Mouse (Mus musculus) right cerebral cortex, postnatal 14 days (tissue): ENCODE results near the gene Myt1l.

Experiments
- DNase-seq: peaks from one replicate; pipeline ENCODE4 v3.0.0; 2022

Gene Myt1l

DNA sequence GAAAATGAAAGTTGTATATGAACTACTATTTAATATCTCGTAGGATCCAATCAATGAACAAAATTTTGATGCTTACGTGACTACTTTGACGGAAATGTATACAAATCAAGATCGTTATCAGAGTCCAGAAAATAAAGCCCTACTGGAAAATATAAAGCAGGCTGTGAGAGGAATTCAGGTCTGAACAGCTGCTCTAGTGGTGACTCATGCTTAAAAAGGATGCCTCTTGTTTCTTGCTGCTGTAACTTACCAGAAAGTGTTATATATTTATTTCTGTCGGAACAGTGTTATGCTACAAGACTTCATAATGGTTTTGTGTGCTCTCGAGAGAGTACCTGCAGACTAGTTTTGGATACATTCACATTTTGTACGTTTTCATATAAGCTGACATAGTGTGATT is 392.1 kb downstream of the Myt1l start:
- DNase-seq = no peak

DNA sequence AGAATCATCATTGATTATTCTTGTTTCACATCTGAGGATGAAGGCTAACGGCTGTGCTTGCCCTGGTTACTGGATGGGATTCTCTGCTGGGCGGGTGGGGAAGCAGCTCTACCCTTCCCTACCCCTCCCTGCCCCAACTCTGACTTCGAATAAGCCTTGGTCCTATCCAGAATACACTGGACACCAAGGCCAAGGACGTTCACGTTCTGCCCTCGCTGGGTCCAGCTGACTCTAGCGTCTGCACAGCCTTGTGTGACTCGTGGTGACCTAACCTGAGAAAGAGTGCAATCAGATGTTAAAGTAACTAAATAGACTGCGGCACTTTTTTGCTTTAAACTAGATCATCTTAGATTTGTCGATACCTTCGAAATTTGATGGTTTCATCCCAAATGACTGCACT is 393.3 kb downstream of the Myt1l start:
- no peak for DNase-seq

DNA sequence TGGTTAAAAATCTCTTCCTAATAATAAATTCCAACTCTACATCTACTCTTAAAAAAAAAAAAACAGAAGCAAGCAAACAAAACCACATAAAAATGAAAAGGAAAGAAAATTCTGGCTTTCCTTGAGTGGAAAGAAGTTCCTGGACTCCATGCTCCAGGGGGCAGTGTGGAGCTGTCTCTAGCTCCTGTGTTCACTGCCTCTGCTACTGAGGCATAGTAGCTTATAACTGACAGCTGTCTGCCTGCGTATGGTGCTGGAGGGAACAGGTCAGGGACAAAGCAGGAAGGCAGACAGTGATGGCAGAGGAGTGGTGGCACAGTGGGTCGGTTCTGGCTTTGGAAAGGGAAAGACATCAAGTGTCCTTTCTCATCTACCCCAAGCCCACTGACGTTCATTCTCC is 398.7 kb downstream of the Myt1l start:
- peak; percentile 78 for DNase-seq

DNA sequence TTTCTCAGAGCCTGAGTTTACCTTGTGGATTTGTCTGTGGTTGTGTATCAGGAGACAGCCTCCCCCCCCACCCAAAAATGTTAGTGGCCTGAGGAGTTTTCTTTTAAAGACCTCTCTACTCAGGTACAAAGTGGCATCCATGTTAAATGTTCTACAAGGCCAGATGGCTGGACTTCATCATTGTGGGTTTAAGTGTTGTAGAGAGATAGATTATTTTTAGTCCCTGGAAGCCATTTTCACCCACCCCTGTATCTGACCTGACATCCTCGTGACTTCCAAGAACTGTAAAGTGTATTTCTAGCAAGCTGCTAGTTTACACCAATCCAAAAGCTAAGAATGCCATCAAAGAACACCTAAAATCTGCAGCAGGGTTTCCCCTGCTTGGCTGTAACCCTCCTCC is 402.4 kb downstream of the Myt1l start:
- DNase-seq = no peak

DNA sequence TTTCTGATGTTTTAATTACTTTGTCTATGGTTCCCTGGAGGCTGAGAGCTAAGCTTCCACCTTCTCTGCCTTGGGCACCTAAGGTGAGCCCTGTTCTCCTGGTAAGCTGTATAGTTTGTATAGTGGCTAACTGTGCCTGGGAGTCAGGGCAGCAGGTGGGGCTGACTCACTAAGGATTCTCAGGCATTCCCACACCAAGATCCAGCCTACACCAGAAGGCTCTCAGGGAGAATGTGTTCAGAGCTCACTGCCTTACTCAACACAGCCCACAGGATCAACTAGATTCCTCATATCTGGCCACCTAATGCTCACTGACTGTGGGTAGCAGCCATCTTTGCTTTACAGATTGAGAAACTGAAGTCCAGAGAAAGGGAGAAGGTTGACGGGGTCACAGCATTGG is 404.8 kb downstream of the Myt1l start:
- DNase-seq = no peak

DNA sequence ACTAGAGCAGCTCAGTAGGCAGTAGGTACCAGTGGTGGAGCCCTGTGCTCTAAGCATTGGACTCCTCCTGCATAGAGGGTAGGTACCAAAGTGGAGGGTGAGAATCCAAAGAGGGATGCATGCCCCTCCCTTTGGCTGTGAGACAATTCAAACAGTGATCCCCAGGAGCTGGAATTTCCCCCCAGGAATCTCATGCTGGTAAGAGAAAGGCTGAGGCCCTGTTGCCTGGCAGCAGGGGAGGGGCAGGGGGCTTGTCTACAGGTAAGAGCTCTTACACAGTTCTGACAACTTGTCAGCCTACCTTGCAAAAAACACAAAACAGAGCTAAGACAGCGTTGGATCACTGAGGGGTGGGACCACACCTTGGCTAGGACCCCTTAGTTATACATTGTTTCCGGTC is 405.3 kb downstream of the Myt1l start:
- no peak for DNase-seq

DNA sequence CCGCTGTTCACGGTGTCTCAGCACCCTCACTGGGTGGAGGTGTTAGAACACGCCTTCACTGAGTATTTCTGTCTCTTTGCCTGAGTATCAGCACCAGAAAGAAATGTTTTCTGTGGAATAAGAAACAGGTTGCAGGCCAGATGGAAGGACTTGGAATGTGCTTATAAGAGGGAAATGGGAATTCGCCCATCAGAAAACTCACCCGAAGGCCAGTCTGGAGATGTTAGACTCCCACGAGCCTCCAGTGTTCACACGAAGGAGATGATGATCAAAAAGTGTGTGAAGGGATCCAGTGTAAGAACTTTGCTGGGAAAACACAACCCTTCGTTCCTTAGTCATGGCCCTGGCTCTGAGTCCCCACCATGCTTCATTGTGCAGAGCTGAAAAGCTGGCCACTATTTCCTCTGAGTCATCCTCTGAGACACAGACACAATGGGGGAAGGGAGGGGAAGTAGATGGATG is 406.0 kb downstream of the Myt1l start:
- DNase-seq = no peak

DNA sequence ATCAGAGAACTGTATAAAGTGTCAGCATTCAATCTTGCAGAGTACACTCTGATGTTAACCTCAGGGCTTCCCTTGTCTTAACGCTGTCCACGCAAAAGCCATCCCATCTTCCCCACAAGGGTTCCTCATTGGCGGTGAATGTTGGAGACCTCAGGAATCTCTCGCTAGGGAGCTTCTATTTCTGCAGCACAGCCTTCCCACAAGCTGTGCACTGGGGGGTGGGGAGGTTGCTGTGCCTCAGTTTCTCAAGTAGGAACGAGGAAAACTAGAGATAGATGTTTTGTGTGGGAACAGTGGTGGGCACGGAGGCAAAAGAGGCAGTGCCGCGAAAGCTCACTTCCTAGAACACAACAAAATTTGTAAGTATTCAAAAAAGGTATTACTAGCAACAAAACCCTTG is 409.1 kb downstream of the Myt1l start, which contains the start of gene Pxdn:
Gene Pxdn (plus strand): TSS at position 301 of the 400 bp plus-strand sequence.
- DNase-seq = no peak

DNA sequence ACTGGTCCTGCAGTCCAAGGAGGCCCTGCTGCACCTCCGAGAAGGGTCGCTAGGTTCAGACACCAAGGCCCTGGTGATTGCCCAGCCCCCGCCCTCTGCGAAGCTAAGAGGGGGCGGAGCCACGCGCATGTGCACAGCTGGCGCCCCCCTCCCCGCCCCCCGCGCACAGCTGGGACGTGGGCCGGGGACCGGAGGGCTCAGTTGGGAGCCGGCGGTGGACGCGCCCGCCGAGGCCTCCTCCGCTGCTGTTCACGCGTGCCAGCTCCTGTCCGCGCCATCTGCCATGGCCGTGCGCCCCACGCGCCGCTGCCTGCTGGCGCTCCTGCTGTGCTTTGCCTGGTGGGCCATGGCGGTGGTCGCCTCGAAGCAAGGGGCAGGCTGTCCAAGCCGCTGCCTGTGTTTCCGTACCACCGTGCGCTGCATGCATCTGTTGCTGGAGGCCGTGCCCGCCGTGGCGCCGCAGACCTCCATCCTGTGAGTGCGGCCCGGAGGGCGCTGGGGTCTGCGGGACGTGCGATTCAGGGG is 409.7 kb downstream of the Myt1l start:
- DNase-seq = peak; percentile 64

DNA sequence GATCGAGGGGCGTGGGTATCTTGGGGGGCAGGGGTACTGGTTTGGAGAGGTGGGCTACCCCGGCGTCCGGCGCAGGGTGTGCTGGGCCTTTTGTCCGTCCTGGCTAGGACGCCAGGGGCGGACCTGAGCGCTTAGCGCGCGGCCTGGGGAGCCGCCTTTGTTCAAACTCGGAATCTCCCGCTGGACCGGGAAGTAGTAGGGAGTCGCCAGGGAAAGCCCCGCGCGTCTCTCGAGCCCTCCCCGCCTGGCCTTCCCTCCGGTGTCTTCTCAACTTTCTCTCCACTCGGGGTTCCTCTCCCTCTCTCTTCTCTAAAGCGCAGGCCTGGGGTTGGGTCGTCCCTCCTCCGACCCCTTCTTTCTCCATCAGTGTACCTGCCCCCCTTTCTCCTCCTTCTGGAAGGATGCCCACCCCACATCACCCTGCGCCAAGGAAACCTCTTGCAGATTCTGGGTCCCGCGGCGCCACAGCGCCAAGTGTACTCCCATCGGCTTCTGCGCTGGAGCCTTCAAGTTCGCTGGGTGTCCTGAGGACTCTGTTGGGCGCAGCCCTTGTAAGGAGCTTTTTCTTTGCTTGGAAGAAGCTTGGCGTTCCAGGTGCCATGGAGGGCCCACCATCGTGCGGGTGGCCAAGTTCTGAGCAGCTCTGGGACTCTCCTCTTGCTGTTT is 410.3 kb downstream of the Myt1l start:
- DNase-seq = peak; percentile 59

DNA sequence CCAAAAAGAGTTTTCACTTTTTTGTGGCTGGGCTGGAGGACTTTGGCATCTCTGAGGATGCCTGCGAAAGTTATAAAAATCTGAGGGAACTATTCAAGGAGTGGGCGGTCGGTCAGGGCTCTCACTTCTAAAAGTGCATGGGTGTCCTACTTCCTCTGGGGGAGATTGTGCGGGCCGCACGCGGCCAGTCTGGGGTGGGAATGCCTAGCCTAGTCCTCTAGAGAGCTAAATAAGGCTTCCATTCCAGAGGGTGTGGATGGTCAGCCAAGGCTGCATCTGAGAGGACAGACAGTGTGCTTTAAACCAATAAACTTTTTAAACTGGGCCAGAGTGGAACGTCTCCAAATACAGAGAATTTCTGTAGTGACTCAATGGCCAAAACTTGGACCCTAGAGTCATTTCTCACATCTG is 411.1 kb downstream of the Myt1l start:
- DNase-seq = no peak

DNA sequence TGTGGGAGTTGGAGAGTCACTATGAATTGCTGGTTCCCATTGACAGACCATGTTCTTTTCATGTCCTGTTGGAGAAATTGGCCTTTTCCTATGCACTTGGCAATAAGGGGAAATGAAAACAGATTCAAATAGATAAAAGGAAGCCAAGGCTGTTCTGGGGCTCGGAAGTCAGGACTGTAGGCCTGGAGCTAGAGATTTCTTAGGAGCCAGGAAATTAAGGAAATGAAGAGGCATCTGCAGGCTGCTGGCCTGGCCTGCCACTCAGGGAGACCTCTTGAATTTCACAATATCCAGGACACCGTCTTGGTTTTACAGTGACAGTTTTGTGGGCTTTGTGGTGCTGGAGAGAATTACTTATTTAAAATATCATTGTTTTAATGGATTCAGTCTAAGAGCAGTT is 414.3 kb downstream of the Myt1l start:
- no peak for DNase-seq

DNA sequence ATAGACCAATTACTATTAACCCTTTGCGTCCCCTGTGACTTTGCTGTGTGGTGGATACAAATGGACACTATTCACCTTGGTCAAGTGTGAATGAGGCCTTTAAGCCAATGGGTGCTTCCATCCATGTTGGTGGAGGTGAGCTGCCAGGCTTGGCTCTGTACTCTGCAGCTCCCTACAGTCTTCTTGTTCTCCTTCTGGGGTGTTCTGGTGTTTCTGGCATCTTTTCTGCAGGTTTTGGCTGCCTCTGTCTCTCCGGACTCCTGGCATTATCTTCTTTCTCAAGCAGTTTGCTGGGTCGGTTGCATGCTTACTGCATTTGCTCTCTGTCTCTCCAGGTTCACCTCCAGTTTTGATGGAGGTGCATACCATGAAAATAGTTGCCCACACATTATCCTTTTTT is 416.5 kb downstream of the Myt1l start:
- DNase-seq = no peak

DNA sequence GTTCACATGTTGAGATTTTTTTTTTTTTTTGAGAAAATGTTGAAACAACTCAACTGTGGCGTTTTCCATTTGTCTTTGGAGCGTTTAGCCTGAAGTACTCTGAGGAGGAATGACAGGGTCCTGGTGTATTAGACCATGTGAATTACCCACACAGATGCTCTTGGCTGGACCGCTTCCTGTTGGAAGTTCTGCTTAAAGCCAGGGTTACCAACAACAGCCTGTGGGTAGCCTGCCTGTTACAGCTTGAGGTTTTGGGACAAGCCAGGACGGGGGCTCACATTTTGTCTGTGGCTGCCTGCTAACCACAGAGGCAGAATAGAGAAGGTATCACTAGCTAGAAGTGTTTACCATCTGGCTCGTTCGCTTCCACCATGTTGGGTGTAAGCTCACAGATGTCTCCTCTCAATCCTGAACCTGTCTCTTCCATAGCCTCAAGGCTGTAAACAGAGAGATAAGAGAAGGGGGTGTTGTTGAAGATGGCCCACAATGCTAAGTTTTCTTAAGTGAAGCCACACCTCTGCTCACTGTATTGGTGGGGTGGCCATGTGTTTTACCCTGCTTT is 417.1 kb downstream of the Myt1l start:
- DNase-seq = no peak

DNA sequence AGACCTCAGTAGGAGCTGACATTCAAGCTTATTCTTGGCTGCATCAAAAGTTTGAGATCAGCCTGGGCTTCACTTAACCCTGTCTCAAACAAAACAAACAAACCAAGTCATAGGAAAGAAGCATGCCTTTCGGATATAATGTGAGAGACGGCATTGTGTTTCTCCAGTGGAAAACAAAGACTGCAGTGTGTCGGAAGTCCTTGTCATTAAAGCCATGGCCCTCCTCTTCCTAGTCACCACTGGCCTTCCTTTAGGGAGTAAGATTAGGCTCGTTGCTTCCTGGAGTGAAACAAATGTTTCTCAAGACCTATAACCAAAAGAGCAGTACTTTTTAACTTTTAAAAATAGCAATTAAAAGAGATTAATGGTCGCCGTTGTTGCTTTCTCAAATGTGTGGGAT is 422.9 kb downstream of the Myt1l start:
- no peak for DNase-seq

DNA sequence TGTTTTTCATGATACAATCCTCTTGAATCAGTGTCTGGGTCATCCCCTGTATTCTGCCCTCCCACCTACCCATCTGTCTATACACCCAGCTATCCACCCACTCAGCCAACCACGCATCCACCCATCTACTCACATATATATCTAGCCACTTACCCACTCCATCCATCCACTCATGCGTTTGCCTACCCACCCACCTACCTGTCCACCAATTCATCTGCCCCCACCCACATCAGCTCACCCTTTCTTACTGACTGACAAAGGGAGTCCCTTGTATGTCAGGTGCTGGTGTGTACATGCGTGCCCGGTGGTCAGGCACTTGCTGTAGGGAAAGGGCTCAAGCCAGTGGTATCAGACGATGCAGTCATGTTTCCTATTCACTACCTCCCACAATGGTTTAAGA is 423.3 kb downstream of the Myt1l start:
- DNase-seq = no peak

DNA sequence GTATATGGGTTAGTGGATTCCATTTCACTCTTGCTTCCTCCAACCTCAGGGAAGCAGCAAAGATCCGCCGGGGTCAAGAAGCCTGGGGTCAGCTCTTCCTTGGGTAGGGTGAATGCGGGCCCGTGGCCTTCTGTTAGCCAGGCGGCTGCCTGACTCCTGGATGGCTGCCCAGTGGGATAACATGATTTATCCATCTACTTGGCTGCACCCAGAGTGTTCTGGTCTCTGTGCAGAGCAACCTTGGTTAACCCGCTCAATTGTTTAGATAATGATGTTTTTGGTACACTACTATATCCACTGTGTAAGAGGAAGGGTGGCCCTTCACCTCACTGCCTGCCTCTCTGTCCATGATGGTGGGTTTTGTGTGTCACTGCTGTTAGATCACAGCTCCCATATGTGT is 423.9 kb downstream of the Myt1l start:
- no peak for DNase-seq

DNA sequence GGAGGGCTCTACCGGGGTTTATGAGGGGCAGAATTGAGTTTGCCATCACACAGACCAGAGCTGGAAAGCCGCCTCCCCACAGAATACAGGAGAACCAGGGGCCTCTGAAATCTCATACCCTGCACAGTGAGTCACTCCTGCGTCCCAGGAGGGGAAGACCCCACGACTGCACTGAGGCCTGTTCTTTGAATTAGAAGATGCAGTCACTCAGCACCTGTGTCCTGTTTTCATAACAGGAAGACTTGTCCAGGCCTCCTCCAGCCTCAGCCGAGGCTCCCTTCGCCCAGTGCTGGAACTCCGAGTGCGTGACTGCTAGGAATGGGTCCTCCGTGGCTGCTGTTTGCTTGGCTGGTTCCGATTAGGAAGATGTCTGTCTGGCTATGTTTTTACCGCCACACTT is 425.8 kb downstream of the Myt1l start:
- DNase-seq = no peak

DNA sequence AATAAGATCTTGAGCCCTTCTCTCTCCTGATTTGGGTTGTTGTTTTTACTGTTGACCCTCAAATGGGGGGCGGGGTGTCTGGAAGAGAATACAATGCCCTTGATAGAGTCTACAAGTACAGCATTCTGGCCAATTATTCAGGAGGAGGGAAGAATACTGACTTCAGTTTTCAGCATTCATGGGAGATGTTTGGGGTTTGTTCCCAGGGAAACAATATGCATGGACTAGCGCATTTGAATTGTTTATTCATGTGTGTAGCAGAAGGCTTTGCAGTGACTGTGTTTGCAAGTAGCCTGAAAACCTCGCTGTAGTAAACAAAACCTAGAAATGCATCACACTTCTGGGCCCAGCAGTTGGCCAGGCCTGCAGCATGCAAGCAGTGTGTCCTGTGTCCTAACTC is 426.3 kb downstream of the Myt1l start:
- DNase-seq = no peak

DNA sequence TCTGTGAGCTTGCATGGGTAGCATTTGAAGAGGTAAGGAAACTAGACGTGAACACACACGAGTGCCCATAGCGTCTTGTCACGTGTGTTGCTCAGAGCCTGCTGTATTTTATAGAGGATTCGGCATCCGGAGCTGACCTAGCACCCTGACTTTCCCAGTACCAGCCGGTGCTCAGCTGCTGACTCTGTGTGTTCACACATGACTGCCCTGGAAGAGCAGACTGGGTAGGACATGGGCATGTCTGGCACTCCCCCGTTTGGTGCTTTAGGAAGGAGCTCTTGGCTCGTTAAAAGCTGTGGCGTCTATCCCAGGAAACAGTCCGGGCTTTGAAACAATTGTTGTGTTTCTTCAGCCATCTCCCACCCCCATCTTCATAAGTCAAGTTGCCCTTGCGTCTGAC is 428.8 kb downstream of the Myt1l start:
- DNase-seq = no peak

DNA sequence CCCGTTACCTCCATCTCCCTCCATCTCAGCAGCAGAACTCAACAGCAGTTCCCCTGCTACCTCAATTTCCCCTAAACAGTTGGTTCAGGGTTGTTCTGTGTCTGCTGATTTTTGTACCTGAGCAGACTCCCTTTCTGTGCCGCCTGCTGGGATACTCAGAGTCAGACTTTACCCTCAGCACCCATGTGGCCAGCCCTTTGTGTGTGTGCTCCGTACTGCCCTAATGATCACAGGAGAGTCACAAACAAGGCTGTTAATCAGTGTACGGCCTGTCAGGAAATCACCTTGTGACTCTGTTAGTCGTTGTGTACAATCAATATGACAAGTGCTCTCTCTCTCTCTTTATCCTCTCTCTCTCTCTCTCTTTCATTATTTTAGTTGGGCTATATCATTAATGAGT is 430.5 kb downstream of the Myt1l start:
- no peak for DNase-seq

DNA sequence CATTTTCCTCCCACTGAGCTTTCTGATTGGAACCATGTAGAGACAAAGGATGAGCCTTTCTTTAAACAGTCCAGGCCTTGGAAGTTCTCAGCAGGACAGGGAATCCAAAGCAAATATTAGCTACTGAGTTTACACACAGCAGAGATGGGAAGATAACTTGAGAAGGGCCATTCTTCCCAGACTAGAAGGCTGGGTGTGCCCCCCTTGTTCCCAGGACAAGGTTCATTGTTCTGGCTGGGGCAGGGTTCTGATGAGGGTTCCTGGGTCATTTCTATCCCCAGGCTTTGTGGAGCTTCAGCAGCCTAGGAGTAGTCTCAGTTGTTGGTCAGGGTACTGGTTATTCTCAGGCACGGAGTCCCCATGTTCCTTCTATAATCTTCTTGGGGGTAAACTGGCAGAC is 432.9 kb downstream of the Myt1l start:
- no peak for DNase-seq

DNA sequence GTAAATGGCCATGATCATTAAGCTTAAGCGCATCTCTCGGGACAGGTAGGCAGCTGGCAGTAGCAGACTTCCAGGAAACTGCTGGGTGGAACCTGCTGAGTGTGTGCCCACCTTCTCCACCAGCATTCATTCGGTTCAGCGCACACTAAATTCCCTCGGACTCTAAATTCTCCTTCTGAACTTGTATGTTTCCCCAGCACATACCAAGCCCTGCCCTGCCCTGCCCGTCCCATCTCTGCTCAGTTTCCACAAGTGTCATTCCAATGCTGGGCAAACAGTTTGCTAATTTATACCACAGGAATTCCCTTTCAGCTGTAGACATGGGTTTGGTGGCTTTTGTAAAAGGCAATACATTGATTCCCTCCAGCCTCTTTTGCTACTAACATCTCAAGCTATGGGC is 436.8 kb downstream of the Myt1l start:
- DNase-seq = no peak

DNA sequence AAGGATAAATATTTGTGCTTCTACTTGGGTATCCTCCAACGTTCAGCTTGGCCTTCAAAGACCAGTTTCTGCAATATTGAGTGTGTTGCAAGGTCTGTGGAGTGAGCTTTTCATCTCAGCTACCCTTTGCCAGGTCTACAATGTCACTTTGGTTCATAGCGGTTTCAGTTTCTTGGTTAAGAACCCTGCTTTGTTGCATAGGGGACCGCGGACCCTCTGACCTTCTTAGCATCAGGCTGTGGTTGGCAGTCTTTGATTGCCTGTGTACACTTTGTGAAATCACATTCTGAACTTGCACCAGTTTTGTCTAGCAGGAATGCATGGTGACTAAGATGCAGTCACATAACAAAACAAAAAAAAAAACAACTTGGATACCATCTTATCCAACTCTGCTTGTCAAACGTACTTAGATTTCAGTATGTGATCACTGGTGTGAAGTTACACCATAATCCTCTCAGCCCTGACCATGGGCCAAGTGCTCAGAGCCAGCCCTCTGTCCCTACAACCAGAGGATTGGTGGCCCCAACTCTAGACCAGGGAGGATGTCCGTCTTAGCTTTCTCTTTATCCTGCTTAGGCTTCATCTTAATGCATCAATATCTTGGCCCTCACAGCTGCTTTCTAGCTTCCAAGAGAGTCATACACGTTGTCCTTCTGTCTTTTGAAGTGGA is 443.7 kb downstream of the Myt1l start:
- DNase-seq = no peak
